Mouse (Mus musculus) granulocyte monocyte progenitor cell, adult 5-6 weeks (primary cell): ENCODE measurements at regions not wholly inside any gene's neighbourhood (a gene's known extent, or its start where the extent isn't known, plus 50 kb on each side); places are given as distances from the start of the nearest gene placed in this dataset.

Experiments
- ATAC-seq: replicated peaks from 2 replicates; pipeline ENCODE4 v1.8.0; 2016; ENCODE audit warnings: mild to moderate bottlenecking, moderate TSS enrichment, inconsistent platforms; ENCODE audit not compliant: poor library complexity, severe bottlenecking

GRCm38 (mm10) chr11:64652811-64653210, 216.4 kb upstream of the F930015N05Rik start:
- no peak for ATAC-seq

- peak; percentile 100 for ATAC-seq
Measured at GRCm38 (mm10) chr11:64655162-64655561, 218.7 kb upstream of the F930015N05Rik start.

- no peak for ATAC-seq
Measured at GRCm38 (mm10) chr11:64663166-64663565, 226.7 kb upstream of the F930015N05Rik start.

DNA sequence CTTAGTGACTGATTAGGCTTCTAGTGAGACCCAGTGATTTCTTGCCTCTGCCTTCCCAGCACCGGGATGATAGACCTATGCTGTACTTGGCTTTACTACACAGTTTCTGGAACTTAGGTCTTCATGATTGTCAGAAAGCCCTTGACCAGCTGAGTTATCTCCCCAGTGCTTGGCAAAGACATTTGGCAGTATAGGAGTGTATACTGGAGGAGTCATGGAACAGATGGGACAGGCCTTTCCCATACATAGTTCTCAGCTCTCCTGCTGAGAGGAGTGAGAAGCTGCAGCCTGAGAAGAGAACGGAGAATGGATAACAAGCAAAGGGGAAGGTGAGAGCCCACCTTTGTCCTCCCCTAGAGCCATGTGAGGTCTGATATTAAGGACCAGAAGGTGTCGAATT, 230.6 kb upstream of the F930015N05Rik start:
- no peak for ATAC-seq

GRCm38 (mm10) chr11:64667521-64667920, 231.1 kb upstream of the F930015N05Rik start:
- no peak for ATAC-seq

DNA sequence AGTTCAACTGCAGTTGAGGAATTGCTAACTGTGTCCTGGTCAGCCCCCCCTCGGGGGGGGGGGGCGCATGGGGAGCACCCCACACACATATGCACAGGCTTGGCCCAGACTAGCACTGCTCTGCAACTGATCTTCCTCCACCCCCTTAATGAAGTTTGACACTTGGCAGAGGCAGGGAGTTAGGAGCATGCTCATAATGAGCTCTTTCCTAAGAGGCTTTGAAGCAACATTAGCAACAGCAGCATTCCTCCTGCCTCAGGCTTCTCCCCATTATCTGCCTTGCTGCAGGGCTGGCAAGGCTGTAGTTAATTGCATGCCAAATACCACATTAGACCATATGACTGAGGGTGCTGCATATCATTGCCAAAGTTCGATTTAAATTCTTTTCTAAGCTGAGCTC, 235.4 kb upstream of the F930015N05Rik start:
- ATAC-seq = no peak

- no peak for ATAC-seq
Measured at GRCm38 (mm10) chr11:64673546-64673945, 237.1 kb upstream of the F930015N05Rik start.

GRCm38 (mm10) chr11:64703776-64704175, 267.3 kb upstream of the F930015N05Rik start:
- ATAC-seq = no peak

- no peak for ATAC-seq
Measured at GRCm38 (mm10) chr11:64711801-64712200, 267.0 kb upstream of the Elac2 start.

DNA sequence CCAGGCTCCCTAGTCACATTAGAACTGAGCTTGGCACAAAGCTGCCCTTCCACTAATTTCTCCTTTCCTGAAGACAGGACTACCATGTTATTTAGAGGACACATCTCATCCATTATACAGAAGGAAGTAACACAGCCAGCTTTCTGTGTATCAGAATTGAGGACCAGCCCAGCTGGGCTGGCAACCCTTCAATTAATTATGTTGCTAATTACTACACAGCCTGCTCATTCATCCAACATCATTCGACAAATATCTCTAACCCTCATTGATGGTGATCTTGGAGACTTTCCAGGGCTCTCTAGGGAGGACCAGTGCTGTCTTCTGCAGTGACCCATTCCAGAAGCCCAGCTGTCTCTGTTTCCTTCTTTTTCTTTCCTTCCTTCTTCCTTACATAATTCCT, 263.7 kb upstream of the Elac2 start:
- ATAC-seq = no peak

DNA sequence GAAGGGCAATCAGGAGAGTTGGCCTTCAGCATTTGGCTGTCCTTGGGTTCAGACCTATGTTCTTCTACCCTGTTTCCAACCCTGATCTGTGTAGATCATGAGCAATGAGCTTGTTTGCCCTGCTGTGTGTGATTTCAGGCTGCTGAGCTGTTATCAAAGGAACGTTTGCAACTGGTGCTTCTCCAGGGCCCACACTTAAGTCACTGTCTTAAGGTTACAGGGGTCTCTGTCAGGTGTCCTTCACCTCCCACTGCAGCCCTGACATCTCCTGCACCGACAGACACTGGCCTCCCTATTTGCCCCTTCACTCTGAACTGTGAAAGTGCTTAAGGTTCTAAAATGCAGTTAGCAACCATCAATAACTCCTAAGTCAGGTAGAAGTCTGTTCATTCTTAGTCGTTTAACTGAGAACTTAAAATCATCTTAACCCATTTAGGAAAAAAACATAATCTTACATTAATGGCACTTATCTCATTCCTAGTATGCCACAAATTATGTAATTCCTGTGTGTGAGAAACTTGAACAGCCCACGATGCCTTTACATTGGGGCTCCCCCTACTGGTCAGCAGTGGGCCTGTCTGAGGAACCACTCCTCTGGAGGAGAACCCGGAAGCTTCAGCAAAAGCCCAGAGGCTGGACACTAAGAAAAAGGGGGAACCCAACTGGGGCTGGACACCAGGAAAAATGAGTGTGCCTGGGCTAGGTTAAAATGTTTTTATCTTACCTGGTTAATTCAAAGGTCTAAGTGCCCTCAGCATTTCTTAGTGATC, 260.3 kb upstream of the Elac2 start:
- peak; percentile 100 for ATAC-seq

GRCm38 (mm10) chr11:64726249-64726648, 252.6 kb upstream of the Elac2 start:
- no peak for ATAC-seq

DNA sequence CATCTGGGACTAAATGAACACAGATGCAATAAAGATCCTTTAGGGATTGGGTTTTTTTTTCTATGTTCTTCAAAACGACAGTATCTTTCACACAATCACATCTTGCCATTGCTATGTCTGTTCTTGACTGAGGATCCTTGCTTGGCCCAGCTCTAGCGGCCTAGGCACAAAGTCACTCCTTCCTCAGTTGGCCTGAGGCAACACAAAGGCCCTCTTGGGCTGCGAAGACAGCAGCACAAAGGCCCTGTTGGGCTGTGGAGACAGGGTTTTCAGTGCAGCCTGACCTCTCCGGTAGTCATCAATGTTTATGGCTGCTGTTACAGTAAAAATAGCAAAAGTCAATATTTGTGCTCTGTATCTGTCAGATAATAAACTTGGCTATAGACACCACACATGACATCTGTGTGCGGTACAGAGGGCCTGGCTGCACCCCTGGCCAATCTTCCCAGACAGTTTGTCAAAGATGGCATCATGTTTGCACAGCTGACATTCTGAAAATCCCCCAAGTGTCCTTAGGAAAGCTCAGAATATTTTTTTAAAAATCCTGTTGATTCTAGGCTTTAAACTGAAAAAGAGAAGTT, 250.9 kb upstream of the Elac2 start:
- no peak for ATAC-seq

DNA sequence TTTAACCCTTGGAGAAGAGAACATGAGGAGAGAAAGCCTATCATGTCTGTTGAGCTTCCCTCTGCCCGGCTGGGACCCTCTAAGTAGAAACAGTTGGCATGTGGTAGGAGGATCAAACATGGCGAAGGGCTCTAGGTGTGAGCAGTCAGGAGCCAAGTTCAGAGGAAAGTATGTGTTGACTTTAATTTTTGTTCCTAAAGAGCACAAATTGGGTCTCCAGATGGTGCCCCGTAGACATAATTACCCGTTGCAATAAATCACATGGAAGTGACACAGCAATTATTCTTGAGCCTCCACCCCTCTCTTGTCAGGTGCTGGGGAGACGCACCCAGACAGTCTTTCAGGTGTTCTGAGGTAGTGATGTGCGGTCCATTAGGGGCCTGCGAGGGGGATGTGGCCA, 239.9 kb upstream of the Elac2 start:
- ATAC-seq = no peak

DNA sequence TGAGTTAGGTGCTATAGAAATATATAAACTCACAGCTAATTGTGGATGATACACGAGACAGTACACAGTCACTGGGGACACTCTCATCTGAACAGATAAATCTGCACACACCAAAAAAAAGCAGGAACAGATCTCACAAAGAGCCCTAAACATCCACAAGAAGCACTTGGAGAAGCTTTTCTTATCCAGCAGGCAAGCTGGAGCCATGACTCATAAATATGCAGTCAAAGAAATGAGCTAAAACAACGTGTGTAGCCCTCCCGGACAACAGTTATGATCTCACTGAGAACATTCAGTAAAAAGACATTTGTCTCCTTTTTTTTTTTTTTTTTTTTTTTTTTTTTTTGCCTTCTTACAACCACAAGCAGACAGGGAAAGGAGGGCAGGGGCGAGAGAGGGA, 235.1 kb upstream of the Elac2 start:
- no peak for ATAC-seq

DNA sequence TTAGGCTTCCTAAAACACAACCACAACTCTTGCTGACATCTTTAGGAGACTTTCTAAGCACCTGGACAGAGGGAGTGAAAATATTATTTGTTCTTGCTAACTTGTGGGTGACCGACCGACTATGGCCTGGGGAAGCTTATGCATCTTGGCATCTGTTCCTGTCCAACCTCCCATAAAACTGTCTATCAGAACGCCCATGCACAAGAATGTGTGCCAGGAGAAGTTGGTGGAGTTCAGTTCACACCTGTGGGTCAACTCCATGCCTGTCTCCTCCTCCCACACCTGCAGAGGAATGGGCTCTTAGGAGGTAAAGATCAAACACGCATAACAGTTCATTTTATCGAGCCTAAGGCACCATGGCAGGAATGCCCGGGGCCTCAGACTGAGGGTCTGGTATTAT, 232.7 kb upstream of the Elac2 start:
- ATAC-seq = no peak

- ATAC-seq = no peak
Measured at GRCm38 (mm10) chr11:64749976-64750375, 228.9 kb upstream of the Elac2 start.

GRCm38 (mm10) chr11:64752299-64752698, 226.5 kb upstream of the Elac2 start:
- ATAC-seq = peak; percentile 75

- no peak for ATAC-seq
Measured at GRCm38 (mm10) chr11:64752816-64753215, 226.0 kb upstream of the Elac2 start.

DNA sequence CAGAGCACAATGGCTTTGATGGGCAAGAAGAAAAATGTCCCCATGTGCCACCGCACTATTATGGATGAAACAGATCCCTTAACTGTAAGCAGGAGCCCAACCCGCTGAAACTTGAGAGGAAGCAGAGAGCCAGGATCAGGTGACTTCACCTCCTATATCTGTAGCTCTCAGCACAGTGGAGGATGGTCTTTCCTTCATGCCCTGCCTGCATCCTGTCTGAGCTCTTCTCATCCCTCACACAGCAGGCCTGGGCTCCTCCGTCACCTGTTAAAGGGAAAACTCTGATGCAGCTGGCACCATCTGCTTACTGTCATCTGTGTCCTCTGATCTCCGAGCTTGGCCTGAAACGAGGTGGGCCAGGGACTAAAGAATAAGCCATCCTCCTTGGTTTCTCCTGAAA, 224.8 kb upstream of the Elac2 start:
- no peak for ATAC-seq

DNA sequence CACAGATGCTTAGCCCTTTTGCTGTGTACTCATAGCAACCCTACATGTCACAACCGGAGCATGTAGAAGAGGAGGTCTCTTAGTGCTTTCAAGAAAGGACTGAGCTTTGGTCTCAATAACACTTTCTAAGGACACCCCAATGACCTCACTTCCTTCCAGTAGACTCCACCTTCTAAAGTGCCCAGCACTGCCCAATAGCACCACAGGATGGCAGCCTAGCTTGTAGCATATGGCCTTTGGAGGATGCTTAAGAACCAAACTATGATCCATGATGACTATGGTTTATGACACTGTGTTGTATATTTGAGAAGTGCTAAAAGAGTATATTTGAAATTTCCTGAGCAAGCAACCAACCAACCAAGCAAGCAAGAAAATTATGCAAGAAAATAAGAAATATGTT, 223.3 kb upstream of the Elac2 start:
- ATAC-seq = peak; percentile 53; the same call in 1 of the 2 replicates

GRCm38 (mm10) chr11:64760626-64761025, 218.2 kb upstream of the Elac2 start:
- no peak for ATAC-seq
